Comparison of ENCODE assay signal across 8 mouse cellular contexts in genomic region chr15:99819621-99820279, GRCm38 (mm10). TPM values are rescaled to one million over a fixed set of nuclear protein-coding genes. Genes with fewer than 3 reads are reported as not detected.
DNase-seq lines count a peak whose midpoint lies in the region; ATAC-seq and TF ChIP-seq lines count a peak whose summit lies in the region.

No protein-coding gene starts in this region.

- peaks cover 37% of the 10 kb centered on the region; the same call in 1 of the 2 replicates for H3K36me3 ChIP-seq in intestine, postnatal 0 days (ENCODE audit: control insufficient read depth, insufficient read depth)
- H3K36me3 ChIP-seq in stomach, embryonic 16.5 days (ENCODE audit: control insufficient read depth, insufficient read depth, low read length), result 0 out of 2 replicates have a peak, but pooled peaks cover 15% of the 10 kb centered on the region

- peak overlapping the region; percentile 54 for H3K9ac ChIP-seq in intestine, postnatal 0 days (ENCODE audit: low read depth, low read length)
- peak overlapping the region; percentile 77 for H3K9ac ChIP-seq in stomach, embryonic 16.5 days (ENCODE audit: low read length)

- peak overlapping the region; percentile 58 for H3K4me2 ChIP-seq in intestine, postnatal 0 days (replicated peaks; ENCODE audit: low read depth)
- H3K4me2 ChIP-seq in stomach, embryonic 16.5 days (ENCODE audit: low read depth, low read length), result peak overlapping the region; percentile 58

- peak overlapping the region; percentile 66 for H3K4me3 ChIP-seq in brown adipose tissue, adult 24 weeks (ENCODE audit: insufficient read depth, low read depth, low read length)
- H3K4me3 ChIP-seq in intestine, postnatal 0 days (ENCODE audit: low read depth, low read length), result peak overlapping the region; percentile 50
- peak overlapping the region; percentile 54 for H3K4me3 ChIP-seq in stomach, embryonic 16.5 days (replicated peaks; ENCODE audit: low read length)

- H3K9me3 ChIP-seq in intestine, postnatal 0 days (ENCODE audit: control insufficient read depth), result no peaks in the 10 kb centered on the region
- no peaks in the 10 kb centered on the region for H3K9me3 ChIP-seq in stomach, embryonic 16.5 days (replicated peaks; ENCODE audit: control insufficient read depth, low read length)

- WGBS in intestine, postnatal 0 days, result 41% methylated on average over 14 of the region's 14 CpGs
- WGBS in stomach, embryonic 16.5 days, result 30% methylated on average over 14 of the region's 14 CpGs

- ATAC-seq in granulocyte monocyte progenitor cell, adult 5-6 weeks (replicated peaks; ENCODE audit: poor library complexity, severe bottlenecking), result peak; percentile 87
- no peak for ATAC-seq in intestine, postnatal 0 days
- peak; percentile 77 for ATAC-seq in stomach, embryonic 16.5 days (ENCODE audit: insufficient read depth, low FRiP score)

- peak; percentile 46 for TF ChIP-seq CTCF in intestine, postnatal 0 days (IDR thresholded peaks at IDR 0.05; ENCODE audit: low read depth)

- H3K27ac ChIP-seq in brown adipose tissue, adult 24 weeks (replicated peaks; ENCODE audit: low read depth, low read length), result peak overlapping the region; percentile 82
- H3K27ac ChIP-seq in intestine, postnatal 0 days (ENCODE audit: low read depth, low read length), result peak overlapping the region; percentile 86
- H3K27ac ChIP-seq in stomach, embryonic 16.5 days (ENCODE audit: low read length), result peak overlapping the region; percentile 96

- peak; percentile 94 for DNase-seq in 3T3-L1 (ENCODE audit: low read depth, low spot score)
- peak; percentile 75 for DNase-seq in lung, postnatal 10 days
- DNase-seq in right cerebral cortex, adult 18-20 months, result no peak
- DNase-seq in cerebellum, postnatal 4 days (ENCODE audit: low spot score in 2 of 2), result no peak

- peaks cover 2% of the 10 kb centered on the region; the same call in 1 of the 2 replicates for H3K4me1 ChIP-seq in brown adipose tissue, adult 24 weeks (ENCODE audit: control insufficient read depth, insufficient read depth, insufficient read length, low read length)
- H3K4me1 ChIP-seq in intestine, postnatal 0 days (replicated peaks; ENCODE audit: control insufficient read depth, insufficient read depth, low read length), result no peaks in the 10 kb centered on the region; the same call in 1 of the 2 replicates
- peaks cover 11% of the 10 kb centered on the region for H3K4me1 ChIP-seq in stomach, embryonic 16.5 days (ENCODE audit: control insufficient read depth, insufficient read depth, low read length)

- H3K27me3 ChIP-seq in intestine, postnatal 0 days (replicated peaks; ENCODE audit: control insufficient read depth, insufficient read depth, low read length), result no peaks in the 10 kb centered on the region
- no peaks in the 10 kb centered on the region for H3K27me3 ChIP-seq in stomach, embryonic 16.5 days (ENCODE audit: control insufficient read depth, insufficient read depth, low read length)

RNA-seq across cellular contexts. Expression of gene Cers5, which starts 47.1 kb away (rescaled TPM):
- polyA plus RNA-seq in brown adipose tissue, adult 24 weeks (2012; ENCODE audit: insufficient read depth, insufficient read length, missing spikeins), result 16.6 and 18.9 TPM in 2 replicates
- 34.8 and 58.3 TPM in 2 replicates for total RNA-seq in granulocyte monocyte progenitor cell, adult 5-6 weeks (2014; fragmentation: Nextera tagmentation)
- 17.9 and 24.5 TPM in 2 replicates for total RNA-seq in granulocyte monocyte progenitor cell, adult 5-6 weeks (2017)
- polyA plus RNA-seq in intestine, postnatal 0 days (2015; fragmentation: Nextera tagmentation; extraction: Ambion mirVana), result 18.7 and 19.2 TPM in 2 replicates
- polyA plus RNA-seq in stomach, embryonic 16.5 days (2015; fragmentation: Nextera tagmentation; extraction: Ambion mirVana), result 58.7 and 62.1 TPM in 2 replicates

RNA-seq across cellular contexts. Expression of gene Lima1, which starts 55.5 kb away (rescaled TPM):
- 9.0 and 18.3 TPM in 2 replicates for polyA plus RNA-seq in brown adipose tissue, adult 24 weeks (2012; ENCODE audit: insufficient read depth, insufficient read length, missing spikeins)
- total RNA-seq in granulocyte monocyte progenitor cell, adult 5-6 weeks (2014; fragmentation: Nextera tagmentation), result 3.5 and 13.8 TPM in 2 replicates
- total RNA-seq in granulocyte monocyte progenitor cell, adult 5-6 weeks (2017), result 3.0 and 7.2 TPM in 2 replicates
- 64.3 and 78.9 TPM in 2 replicates for polyA plus RNA-seq in intestine, postnatal 0 days (2015; fragmentation: Nextera tagmentation; extraction: Ambion mirVana)
- 89.4 and 95.8 TPM in 2 replicates for polyA plus RNA-seq in stomach, embryonic 16.5 days (2015; fragmentation: Nextera tagmentation; extraction: Ambion mirVana)

Comparison
In these comparisons a context has a peak if more than half of its experiments do, and no peak if none do; other contexts are left out.
1. DNase-seq: peak in 3T3-L1 (single experiment) and lung, postnatal 10 days (single experiment); none in right cerebral cortex, adult 18-20 months (single experiment) and cerebellum, postnatal 4 days (0 of 2).
2. Peak in every context shown above with its lines, with median percentiles within 50 percentile points of each other: H3K27ac ChIP-seq and H3K4me3 ChIP-seq.